Comparison of ENCODE assay signal across 10 mouse cellular contexts in the genomic region with DNA sequence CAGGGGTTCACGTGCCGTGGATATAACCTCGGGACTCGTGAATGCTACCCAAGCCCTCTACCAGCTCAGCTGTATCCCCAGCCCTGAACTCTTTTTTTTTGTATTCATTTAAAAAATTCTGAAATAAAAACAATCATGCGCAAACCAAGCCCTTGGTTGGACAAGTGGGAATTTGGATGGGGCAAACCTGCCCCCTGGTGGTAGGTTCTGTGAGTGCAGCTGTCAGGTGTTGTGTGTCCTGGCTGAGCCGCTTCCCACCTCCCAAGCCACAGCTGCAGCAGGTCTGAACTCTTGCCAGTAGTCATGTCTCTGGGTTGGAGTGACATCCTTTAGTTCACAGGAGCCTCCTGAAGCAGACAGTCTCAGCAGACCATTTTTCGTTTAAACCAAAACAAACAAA. TPM values are rescaled to one million over a fixed set of nuclear protein-coding genes. Genes with fewer than 3 reads are reported as not detected.
DNase-seq lines count a peak whose midpoint lies in the region; ATAC-seq and TF ChIP-seq lines count a peak whose summit lies in the region.
"Had no signal": no experiment of that assay in that cellular context is flagged by ENCODE, and none has a peak within 500 bp of the region (broad histone marks: within the 10 kb centered on the region; RNA-seq: fewer than 3 reads in every experiment).

No protein-coding gene starts in this region.

- no peak overlapping the region for H3K4me2 ChIP-seq in hindbrain, postnatal 0 days (ENCODE audit: low read depth, low read length)
- H3K4me2 ChIP-seq in liver, embryonic 11.5 days, result no peak overlapping the region
- H3K4me2 ChIP-seq: hindbrain, embryonic 15.5 days had no signal

- H3K36me3 ChIP-seq in hindbrain, postnatal 0 days (ENCODE audit: insufficient read depth, low read length), result no peaks in the 10 kb centered on the region
- H3K36me3 ChIP-seq in liver, embryonic 11.5 days (ENCODE audit: control insufficient read depth, insufficient read depth, low read length), result no peaks in the 10 kb centered on the region
- H3K36me3 ChIP-seq: hindbrain, embryonic 15.5 days had no signal

- H3K9ac ChIP-seq in hindbrain, postnatal 0 days (replicated peaks; ENCODE audit: low read length), result no peak overlapping the region
- no peak overlapping the region for H3K9ac ChIP-seq in liver, embryonic 11.5 days (ENCODE audit: low read depth, low read length)
- H3K9ac ChIP-seq: hindbrain, embryonic 15.5 days had no signal

- no peak for TF ChIP-seq POLR2A in embryonic fibroblast, embryonic 13.5 days (IDR thresholded peaks at IDR 0.05; ENCODE audit: low read depth, low read length)

- no peak overlapping the region for H3K4me3 ChIP-seq in embryonic fibroblast, embryonic 13.5 days (ENCODE audit: insufficient read depth, low read length)
- no peak overlapping the region for H3K4me3 ChIP-seq in hindbrain, postnatal 0 days (ENCODE audit: low read length)
- H3K4me3 ChIP-seq in liver, embryonic 11.5 days (ENCODE audit: low read depth, low read length), result no peak overlapping the region
- H3K4me3 ChIP-seq: hindbrain, embryonic 15.5 days had no signal

- no peak for ATAC-seq in hindbrain, postnatal 0 days
- ATAC-seq in liver, embryonic 11.5 days (replicated peaks; ENCODE audit: low FRiP score), result no peak

- peak; percentile 56 for DNase-seq in ovary, postnatal 10 days (ENCODE audit: low spot score)
- no peak for DNase-seq in ovary, adult 18-20 months (ENCODE audit: low spot score)
- DNase-seq in adrenal gland, postnatal 4 days (ENCODE audit: low spot score in 2 of 2), result peak; percentile 39 to 52
- peak; percentile 83 for DNase-seq in hindbrain, postnatal 0 days (ENCODE audit: low spot score)
- peak; percentile 83 for DNase-seq in liver, embryonic 11.5 days (ENCODE audit: low spot score)
- DNase-seq in retina, postnatal 7 days (ENCODE audit: low read depth, low spot score), result peak; percentile 75
- peak; percentile 72 for DNase-seq in urinary bladder, postnatal 14 days (ENCODE audit: low spot score)

- peak; percentile 79; the same call in 1 of the 2 replicates for TF ChIP-seq CTCF in embryonic fibroblast, embryonic 13.5 days (IDR thresholded peaks at IDR 0.05; ENCODE audit: borderline replicate concordance, insufficient read depth, low read length)
- peak; percentile 92 for TF ChIP-seq CTCF in hindbrain, postnatal 0 days (IDR thresholded peaks at IDR 0.05; ENCODE audit: low read depth)

- 19% methylated on average over 7 of the region's 7 CpGs for WGBS in hindbrain, postnatal 0 days
- 27% methylated on average over 7 of the region's 7 CpGs for WGBS in liver, embryonic 11.5 days

- H3K9me3 ChIP-seq in hindbrain, postnatal 0 days (ENCODE audit: low read length), result no peaks in the 10 kb centered on the region
- H3K9me3 ChIP-seq in liver, embryonic 11.5 days (ENCODE audit: control insufficient read depth, low read length), result no peaks in the 10 kb centered on the region
- H3K9me3 ChIP-seq: hindbrain, embryonic 15.5 days had no signal

- peaks cover 2% of the 10 kb centered on the region; the same call in 1 of the 2 replicates for H3K4me1 ChIP-seq in embryonic fibroblast, embryonic 13.5 days (ENCODE audit: control insufficient read depth, insufficient read depth, low read length)
- peaks cover 8% of the 10 kb centered on the region; the same call in 1 of the 2 replicates for H3K4me1 ChIP-seq in hindbrain, postnatal 0 days (ENCODE audit: insufficient read depth, low read length)
- peaks cover 14% of the 10 kb centered on the region for H3K4me1 ChIP-seq in liver, embryonic 11.5 days (replicated peaks; ENCODE audit: control insufficient read depth, insufficient read depth, low read length)

- no peak overlapping the region for H3K27ac ChIP-seq in embryonic fibroblast, embryonic 13.5 days (ENCODE audit: insufficient read depth, low read length)
- H3K27ac ChIP-seq in hindbrain, postnatal 0 days, result no peak overlapping the region
- H3K27ac ChIP-seq in liver, embryonic 11.5 days (ENCODE audit: low read depth, low read length), result no peak overlapping the region
- H3K27ac ChIP-seq: hindbrain, embryonic 15.5 days had no signal

- H3K27me3 ChIP-seq in hindbrain, postnatal 0 days (ENCODE audit: insufficient read depth, low read length), result no peaks in the 10 kb centered on the region
- H3K27me3 ChIP-seq in liver, embryonic 11.5 days (replicated peaks; ENCODE audit: control insufficient read depth, insufficient read depth, low read length), result 0 out of 2 replicates have a peak, but pooled peaks cover 5% of the 10 kb centered on the region
- H3K27me3 ChIP-seq: hindbrain, embryonic 15.5 days had no signal

RNA-seq across cellular contexts. Expression of a gene that starts 4.4 kb away (rescaled TPM):
- 10 to 100 TPM; 23.2 to 24.5 TPM for total RNA-seq in adrenal gland, postnatal 4 days (2021)
- 8.5 and 10.3 TPM in 2 replicates for polyA plus RNA-seq in embryonic fibroblast, embryonic 13.5 days (2011; ENCODE audit: insufficient read length, low read depth, missing spikeins)
- 25.5 and 35.2 TPM in 2 replicates for total RNA-seq in hindbrain, postnatal 0 days (2014; rRNA removed)
- 23.3 and 24.8 TPM in 2 replicates for polyA plus RNA-seq in hindbrain, postnatal 0 days (2015; fragmentation: Nextera tagmentation; extraction: Ambion mirVana)
- polyA plus RNA-seq in liver, embryonic 11.5 days (2014; fragmentation: Nextera tagmentation; extraction: Ambion mirVana), result 19.3 and 20.0 TPM in 2 replicates

RNA-seq across cellular contexts. Expression of a gene that starts 22.9 kb away (rescaled TPM):
- 1 to 10 TPM in 1 of 2 experiments, under 1 TPM in 1; 0.56 to 2.1 TPM for total RNA-seq in adrenal gland, postnatal 4 days (2021)
- not detected in 2 replicates for polyA plus RNA-seq in embryonic fibroblast, embryonic 13.5 days (2011; ENCODE audit: insufficient read length, low read depth, missing spikeins)
- total RNA-seq in hindbrain, postnatal 0 days (2014; rRNA removed), result 0.32 and 1.5 TPM in 2 replicates
- polyA plus RNA-seq in hindbrain, postnatal 0 days (2015; fragmentation: Nextera tagmentation; extraction: Ambion mirVana), result 0.84 and 1.1 TPM in 2 replicates
- polyA plus RNA-seq in liver, embryonic 11.5 days (2014; fragmentation: Nextera tagmentation; extraction: Ambion mirVana), result 0.19 and 0.33 TPM in 2 replicates

RNA-seq across cellular contexts. Expression of a gene that starts 38.2 kb away (rescaled TPM):
- total RNA-seq in adrenal gland, postnatal 4 days (2021), result 10 to 100 TPM in 1 of 2 experiments, 1 to 10 TPM in 1; 9.4 to 10.8 TPM
- not detected in 2 replicates for polyA plus RNA-seq in embryonic fibroblast, embryonic 13.5 days (2011; ENCODE audit: insufficient read length, low read depth, missing spikeins)
- total RNA-seq in hindbrain, postnatal 0 days (2014; rRNA removed), result 13.7 and 18.4 TPM in 2 replicates
- 11.1 and 12.2 TPM in 2 replicates for polyA plus RNA-seq in hindbrain, postnatal 0 days (2015; fragmentation: Nextera tagmentation; extraction: Ambion mirVana)
- 2.5 and 3.8 TPM in 2 replicates for polyA plus RNA-seq in liver, embryonic 11.5 days (2014; fragmentation: Nextera tagmentation; extraction: Ambion mirVana)

RNA-seq across cellular contexts. Expression of a gene that starts 45.3 kb away (rescaled TPM):
- not detected for total RNA-seq in adrenal gland, postnatal 4 days (2021)
- not detected in 2 replicates for polyA plus RNA-seq in embryonic fibroblast, embryonic 13.5 days (2011; ENCODE audit: insufficient read length, low read depth, missing spikeins)
- total RNA-seq in hindbrain, postnatal 0 days (2014; rRNA removed), result not detected in 2 replicates
- 0.59 and 0.79 TPM in 2 replicates for polyA plus RNA-seq in hindbrain, postnatal 0 days (2015; fragmentation: Nextera tagmentation; extraction: Ambion mirVana)
- not detected in 2 replicates for polyA plus RNA-seq in liver, embryonic 11.5 days (2014; fragmentation: Nextera tagmentation; extraction: Ambion mirVana)
- polyA plus RNA-seq: stomach, embryonic 16.5 days had no signal

RNA-seq across cellular contexts. Expression of a gene that starts 46.7 kb away (rescaled TPM):
- total RNA-seq in adrenal gland, postnatal 4 days (2021), result 10 to 100 TPM; 11.3 to 12.5 TPM
- polyA plus RNA-seq in embryonic fibroblast, embryonic 13.5 days (2011; ENCODE audit: insufficient read length, low read depth, missing spikeins), result 9.5 and 11.9 TPM in 2 replicates
- total RNA-seq in hindbrain, postnatal 0 days (2014; rRNA removed), result 10.2 and 10.6 TPM in 2 replicates
- polyA plus RNA-seq in hindbrain, postnatal 0 days (2015; fragmentation: Nextera tagmentation; extraction: Ambion mirVana), result 11.0 and 12.5 TPM in 2 replicates
- 17.6 and 22.4 TPM in 2 replicates for polyA plus RNA-seq in liver, embryonic 11.5 days (2014; fragmentation: Nextera tagmentation; extraction: Ambion mirVana)
